Mouse (Mus musculus): ENCODE measurements around the gene Eif3i. TPM values are rescaled to one million over a fixed set of nuclear protein-coding genes. Genes with fewer than 3 reads are reported as not detected.

Eif3i gene
- total and polyA plus RNA-seq, 3 experiments: 133 to 241 (median 152) TPM

- no peaks in the 10 kb centered on the region; the same call in 1 of the 2 replicates for H3K27me3 ChIP-seq (ENCODE audit: insufficient read depth, low read length)
- peaks cover 58% of the 10 kb centered on the region for H3K4me1 ChIP-seq (ENCODE audit: insufficient read depth, low read depth, low read length)
- TF ChIP-seq POLR2AphosphoS5 (IDR thresholded peaks at IDR 0.05; ENCODE audit: insufficient replicate concordance, low read depth, low read length) (no peak), TAL1 (conservative IDR thresholded peaks at IDR 0.05; ENCODE audit: low read depth, low read length) (no peak), CTCF (IDR thresholded peaks at IDR 0.05; ENCODE audit: low read depth, low read length) (no peak), GATA1 (IDR thresholded peaks at IDR 0.05; ENCODE audit: borderline replicate concordance, low read length) (no peak), GATA2 (IDR thresholded peaks at IDR 0.05; ENCODE audit: borderline replicate concordance, low read depth, low read length) (no peak)
- DNase-seq (ENCODE audit: low spot score) (no peak), ATAC-seq (ENCODE audit: extremely low read depth, insufficient number of reproducible peaks, low FRiP score, poor library complexity, severe bottlenecking) (no peak)
- H3K9me3 ChIP-seq (replicated peaks): no peaks in the 10 kb centered on the region
- no peak overlapping the region for H3K4me3 ChIP-seq (ENCODE audit: low read depth, low read length)
- H3K36me3 ChIP-seq (replicated peaks): peaks cover 94% of the 10 kb centered on the region
These were observed 25.0 kb upstream of the Eif3i start for GRCm38 (mm10) chr4:129625496-129625895.

GRCm38 (mm10) chr4:129625029-129625370, 24.6 kb upstream of the Eif3i start:
- ATAC-seq (ENCODE audit: extremely low read depth, insufficient number of reproducible peaks, low FRiP score, poor library complexity, severe bottlenecking) (no peak), DNase-seq (ENCODE audit: low spot score) (peak; percentile 19)
- H3K27me3 ChIP-seq (ENCODE audit: insufficient read depth, low read length): no peaks in the 10 kb centered on the region; the same call in 1 of the 2 replicates
- no peaks in the 10 kb centered on the region for H3K9me3 ChIP-seq (replicated peaks)
- H3K36me3 ChIP-seq (replicated peaks): peaks cover 92% of the 10 kb centered on the region
- H3K4me3 ChIP-seq (ENCODE audit: low read depth, low read length): no peak overlapping the region
- H3K4me1 ChIP-seq (ENCODE audit: insufficient read depth, low read depth, low read length): peaks cover 56% of the 10 kb centered on the region
- TF ChIP-seq POLR2AphosphoS5 (IDR thresholded peaks at IDR 0.05; ENCODE audit: insufficient replicate concordance, low read depth, low read length) (no peak), CTCF (IDR thresholded peaks at IDR 0.05; ENCODE audit: low read depth, low read length) (no peak)

- Histone ChIP-seq H3K9me3 (replicated peaks) (no peaks in the 10 kb centered on the region), H3K27me3 (ENCODE audit: insufficient read depth, low read length) (no peaks in the 10 kb centered on the region; the same call in 1 of the 2 replicates), H3K36me3 (replicated peaks) (peaks cover 86% of the 10 kb centered on the region), H3K4me1 (ENCODE audit: insufficient read depth, low read depth, low read length) (peaks cover 60% of the 10 kb centered on the region), H3K4me3 (ENCODE audit: low read depth, low read length) (peak overlapping the region; percentile 62; the same call in 1 of the 2 replicates)
- peak; percentile 76 for DNase-seq (ENCODE audit: low spot score)
- ATAC-seq (ENCODE audit: extremely low read depth, insufficient number of reproducible peaks, low FRiP score, poor library complexity, severe bottlenecking): peak; percentile 98
- TF ChIP-seq POLR2AphosphoS5 (IDR thresholded peaks at IDR 0.05; ENCODE audit: insufficient replicate concordance, low read depth, low read length) (no peak), CTCF (IDR thresholded peaks at IDR 0.05; ENCODE audit: low read depth, low read length) (no peak), TAL1 (conservative IDR thresholded peaks at IDR 0.05; ENCODE audit: low read depth, low read length) (no peak), GATA2 (IDR thresholded peaks at IDR 0.05; ENCODE audit: borderline replicate concordance, low read depth, low read length) (no peak), GATA1 (IDR thresholded peaks at IDR 0.05; ENCODE audit: borderline replicate concordance, low read length) (no peak)
These were observed 24.0 kb upstream of the Eif3i start for GRCm38 (mm10) chr4:129624281-129625028.

- Histone ChIP-seq H3K9me3 (replicated peaks) (no peaks in the 10 kb centered on the region), H3K36me3 (replicated peaks) (peaks cover 79% of the 10 kb centered on the region), H3K4me1 (ENCODE audit: insufficient read depth, low read depth, low read length) (peaks cover 66% of the 10 kb centered on the region), H3K4me3 (ENCODE audit: low read depth, low read length) (peak within 1 kb of the TSS; percentile 62), H3K27me3 (ENCODE audit: insufficient read depth, low read length) (no peaks in the 10 kb centered on the region; the same call in 1 of the 2 replicates)
- TF ChIP-seq POLR2AphosphoS5 (IDR thresholded peaks at IDR 0.05; ENCODE audit: insufficient replicate concordance, low read depth, low read length) (no peak), TAL1 (conservative IDR thresholded peaks at IDR 0.05; ENCODE audit: low read depth, low read length) (no peak), CTCF (IDR thresholded peaks at IDR 0.05; ENCODE audit: low read depth, low read length) (no peak), GATA2 (IDR thresholded peaks at IDR 0.05; ENCODE audit: borderline replicate concordance, low read depth, low read length) (no peak), GATA1 (IDR thresholded peaks at IDR 0.05; ENCODE audit: borderline replicate concordance, low read length) (no peak)
- no peak for ATAC-seq (ENCODE audit: extremely low read depth, insufficient number of reproducible peaks, low FRiP score, poor library complexity, severe bottlenecking)
- DNase-seq (ENCODE audit: low spot score): peak; percentile 25
These were observed 23.2 kb upstream of the Eif3i start, which contains the start of gene Ccdc28b for GRCm38 (mm10) chr4:129623681-129624091. TSS of gene Ccdc28b (minus strand) at chr4:129623947.

- Histone ChIP-seq H3K4me1 (ENCODE audit: insufficient read depth, low read depth, low read length) (peaks cover 72% of the 10 kb centered on the region), H3K36me3 (replicated peaks) (peaks cover 73% of the 10 kb centered on the region), H3K27me3 (ENCODE audit: insufficient read depth, low read length) (no peaks in the 10 kb centered on the region), H3K9me3 (replicated peaks) (no peaks in the 10 kb centered on the region), H3K4me3 (ENCODE audit: low read depth, low read length) (peak overlapping the region; percentile 62; the same call in 1 of the 2 replicates)
- DNase-seq (ENCODE audit: low spot score) (no peak), ATAC-seq (ENCODE audit: extremely low read depth, insufficient number of reproducible peaks, low FRiP score, poor library complexity, severe bottlenecking) (no peak)
- TF ChIP-seq GATA1 (IDR thresholded peaks at IDR 0.05; ENCODE audit: borderline replicate concordance, low read length) (no peak), CTCF (IDR thresholded peaks at IDR 0.05; ENCODE audit: low read depth, low read length) (no peak)
These were observed 22.5 kb upstream of the Eif3i start for GRCm38 (mm10) chr4:129622803-129623535.

- no peak for ATAC-seq (ENCODE audit: extremely low read depth, insufficient number of reproducible peaks, low FRiP score, poor library complexity, severe bottlenecking)
- no peak overlapping the region for H3K4me3 ChIP-seq (ENCODE audit: low read depth, low read length)
- DNase-seq (ENCODE audit: low spot score): no peak
- H3K36me3 ChIP-seq (replicated peaks): peaks cover 72% of the 10 kb centered on the region
- peaks cover 73% of the 10 kb centered on the region for H3K4me1 ChIP-seq (ENCODE audit: insufficient read depth, low read depth, low read length)
- TF ChIP-seq GATA1 (IDR thresholded peaks at IDR 0.05; ENCODE audit: borderline replicate concordance, low read length) (no peak), POLR2AphosphoS5 (IDR thresholded peaks at IDR 0.05; ENCODE audit: insufficient replicate concordance, low read depth, low read length) (no peak), GATA2 (IDR thresholded peaks at IDR 0.05; ENCODE audit: borderline replicate concordance, low read depth, low read length) (no peak), CTCF (IDR thresholded peaks at IDR 0.05; ENCODE audit: low read depth, low read length) (no peak), TAL1 (conservative IDR thresholded peaks at IDR 0.05; ENCODE audit: low read depth, low read length) (no peak)
- no peaks in the 10 kb centered on the region for H3K27me3 ChIP-seq (ENCODE audit: insufficient read depth, low read length)
- H3K9me3 ChIP-seq (replicated peaks): no peaks in the 10 kb centered on the region
These were observed 21.8 kb upstream of the Eif3i start for GRCm38 (mm10) chr4:129622120-129622802.
